Mouse (Mus musculus) kidney, embryonic 15.5 days (tissue): ENCODE data around the gene Cacnb4. TPM values are rescaled to one million over a fixed set of nuclear protein-coding genes. Genes with fewer than 3 reads are reported as not detected.

Experiments used
- ATAC-seq: fragments of 200-750 bp; cut with Nextera tagmentation; replicated peaks from 2 replicates; pipeline ENCODE4 v1.8.0; 2017; ENCODE audit warnings: moderate TSS enrichment; ENCODE audit not compliant: low FRiP score
- H3K27ac ChIP-seq: fragments of 300-500 bp; sonication (generic); 2 replicates; pipeline ENCODE4 v1.5.1; 2015; ENCODE audit warnings: mild to moderate bottlenecking, inconsistent platforms
- H3K27me3 ChIP-seq: fragments of 300-500 bp; sonication (generic); 2 replicates; pipeline ENCODE4 v1.6.1; 2015; ENCODE audit warnings: inconsistent platforms
- H3K36me3 ChIP-seq: fragments of 300-500 bp; sonication (generic); 2 replicates; pipeline ENCODE4 v1.6.1; 2015; ENCODE audit warnings: inconsistent platforms
- H3K4me1 ChIP-seq: fragments of 300-500 bp; sonication (generic); 2 replicates; pipeline ENCODE4 v1.6.1; 2015; ENCODE audit warnings: inconsistent platforms
- H3K4me2 ChIP-seq: fragments of 300-500 bp; sonication (generic); 2 replicates; pipeline ENCODE4 v1.6.1; 2015; ENCODE audit warnings: moderate library complexity, mild to moderate bottlenecking, inconsistent platforms
- H3K4me3 ChIP-seq: fragments of 300-500 bp; sonication (generic); replicated peaks from 2 replicates; pipeline ENCODE4 v1.5.1; 2015; ENCODE audit warnings: mild to moderate bottlenecking, inconsistent platforms
- H3K9ac ChIP-seq: fragments of 300-500 bp; sonication (generic); 2 replicates; pipeline ENCODE4 v1.6.1; 2015; ENCODE audit warnings: mild to moderate bottlenecking, inconsistent platforms
- H3K9me3 ChIP-seq: fragments of 300-500 bp; sonication (generic); replicated peaks from 2 replicates; pipeline ENCODE4 v1.6.1; 2016; ENCODE audit warnings: inconsistent platforms
- WGBS: fragments of 180-500 bp; shearing (Covaris S2); methylation state at CpG from one replicate; pipeline ENCODE4 v1.1.7; 2015; ENCODE audit warnings: mixed read lengths; 5-methylcytosine and 5-hydroxymethylcytosine counted together
- polyA plus RNA-seq: library from polyadenylated mRNA; unstranded; fragments of >200 nt; fragmentation: Nextera tagmentation; extraction: Ambion mirVana; gene quantifications from 2 replicates; pipeline ENCODE4 v1.2.1, GENCODE M21; 2015

Cacnb4 gene
- polyA plus RNA-seq, 1 experiment from 2014 or later, result 3.7 TPM

DNA sequence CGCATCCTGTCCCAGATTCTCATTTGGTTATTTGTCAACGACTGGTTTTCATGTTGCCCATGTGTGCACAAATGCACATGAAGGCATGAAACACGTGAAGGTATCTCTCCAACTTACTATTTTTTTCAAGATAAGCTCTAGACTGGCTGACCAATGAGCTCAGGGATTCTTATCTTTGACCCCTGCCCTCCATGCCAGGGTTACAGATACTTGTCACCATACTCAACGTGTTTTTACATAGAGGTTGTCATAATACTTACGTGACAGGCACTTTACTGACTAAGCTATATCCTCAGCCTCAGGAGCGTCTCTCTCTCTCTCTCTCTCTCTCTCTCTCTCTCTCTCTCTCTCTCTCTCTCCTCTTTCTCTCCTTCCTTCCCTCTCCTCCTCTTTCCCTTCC, 290.2 kb downstream of the Cacnb4 start:
- no peaks in the 10 kb centered on the region for H3K36me3 ChIP-seq
- H3K9ac ChIP-seq, result no peak overlapping the region
- H3K4me2 ChIP-seq, result peak overlapping the region; percentile 9; the same call in 1 of the 2 replicates
- peaks cover 6% of the 10 kb centered on the region; the same call in 1 of the 2 replicates for H3K4me1 ChIP-seq
- H3K27me3 ChIP-seq, result no peaks in the 10 kb centered on the region
- WGBS, result 79% methylated on average over 6 of the region's 6 CpGs
- no peak overlapping the region for H3K4me3 ChIP-seq
- H3K27ac ChIP-seq, result peak overlapping the region; percentile 57
- ATAC-seq, result no peak
- no peaks in the 10 kb centered on the region for H3K9me3 ChIP-seq

DNA sequence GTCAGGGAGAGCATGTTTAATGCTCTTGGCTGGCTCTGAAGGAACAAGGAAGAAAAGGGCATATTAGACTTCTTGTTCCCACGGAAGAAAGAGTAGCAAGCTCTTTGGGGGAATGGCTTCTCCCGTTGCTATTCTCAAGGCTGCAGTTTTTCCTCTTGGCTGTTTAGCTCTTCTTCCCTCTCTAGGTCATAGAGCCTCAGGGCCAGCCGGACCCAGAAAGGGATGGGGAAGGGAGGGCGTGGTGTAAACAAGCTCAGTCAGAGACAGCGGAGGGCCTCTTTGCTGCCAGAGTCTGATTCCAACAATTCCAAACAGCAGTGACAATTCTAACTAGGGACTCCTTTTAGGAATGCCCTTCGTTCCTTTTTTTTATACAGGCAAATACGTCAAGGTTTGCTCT, 290.6 kb downstream of the Cacnb4 start:
- ATAC-seq, result no peak
- Histone ChIP-seq H3K4me2 (peak overlapping the region; percentile 9), H3K4me1 (peaks cover 6% of the 10 kb centered on the region; the same call in 1 of the 2 replicates), H3K4me3 (no peak overlapping the region), H3K27me3 (no peaks in the 10 kb centered on the region), H3K27ac (peak overlapping the region; percentile 57), H3K36me3 (no peaks in the 10 kb centered on the region), H3K9me3 (no peaks in the 10 kb centered on the region), H3K9ac (no peak overlapping the region)
- whole genome bisulfite sequencing, result 41% methylated on average over 7 of the region's 7 CpGs

DNA sequence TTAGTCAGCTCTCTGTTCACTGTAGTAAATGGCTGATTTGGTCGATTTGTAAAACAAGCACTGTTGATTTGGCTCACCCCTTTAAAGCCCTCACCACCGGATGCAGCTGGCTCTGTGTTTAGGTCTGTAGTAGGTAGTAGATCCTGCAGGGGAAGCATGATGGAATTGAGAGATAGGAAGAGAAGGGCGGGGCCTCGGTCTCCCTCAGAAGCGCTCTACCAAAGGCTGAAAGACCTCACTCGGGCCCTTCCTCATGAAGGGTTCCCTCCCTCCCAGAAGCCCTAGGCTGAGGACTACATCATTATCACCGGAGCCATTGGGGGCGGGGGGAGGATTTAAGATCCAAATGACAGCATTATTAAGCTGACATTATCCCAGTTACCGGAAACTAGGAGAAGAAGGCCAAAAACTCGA, 297.8 kb downstream of the Cacnb4 start:
- no peaks in the 10 kb centered on the region for H3K9me3 ChIP-seq
- H3K27ac ChIP-seq, result no peak overlapping the region
- H3K36me3 ChIP-seq, result no peaks in the 10 kb centered on the region
- no peak overlapping the region for H3K9ac ChIP-seq
- no peak for ATAC-seq
- no peak overlapping the region for H3K4me3 ChIP-seq
- 64% methylated on average over 10 of the region's 10 CpGs for WGBS
- H3K27me3 ChIP-seq, result no peaks in the 10 kb centered on the region
- no peaks in the 10 kb centered on the region for H3K4me1 ChIP-seq
- no peak overlapping the region for H3K4me2 ChIP-seq

DNA sequence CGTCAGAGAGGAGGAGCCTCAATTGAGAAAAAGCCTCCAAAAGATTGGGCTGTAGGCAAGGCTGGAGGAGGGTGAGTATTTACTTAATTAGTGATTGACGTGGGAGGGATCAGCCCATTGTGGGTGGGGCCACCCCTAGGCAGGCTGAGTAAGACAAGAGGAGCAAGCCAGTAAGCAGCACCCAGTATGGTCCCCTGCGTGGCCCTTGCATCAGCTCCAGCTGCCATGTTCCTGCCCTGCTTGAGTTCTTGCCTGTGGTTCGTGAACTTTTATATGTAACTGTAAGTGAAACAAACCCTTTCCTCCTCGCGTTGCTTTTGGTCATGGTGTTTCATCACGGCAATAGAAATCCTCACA, 298.2 kb downstream of the Cacnb4 start, which contains the start of gene Neb:
Gene Neb, minus strand, starts transcription at position 27 of the 357 bp plus-strand sequence.
- Histone ChIP-seq H3K27me3 (no peaks in the 10 kb centered on the region), H3K4me3 (no peak within 1 kb of the TSS), H3K27ac (no peak within 1 kb of the TSS), H3K9ac (no peak within 1 kb of the TSS), H3K4me1 (no peaks in the 10 kb centered on the region), H3K36me3 (no peaks in the 10 kb centered on the region), H3K4me2 (no peak within 1 kb of the TSS), H3K9me3 (no peaks in the 10 kb centered on the region)
- ATAC-seq, result peak; percentile 62; the same call in 1 of the 2 replicates
- 64% methylated on average over 7 of the region's 7 CpGs for WGBS

Other genes starting within 250 kb of the Cacnb4 start
- 34.9 and 37.5 TPM in 2 replicates for gene Stam2, start 65.5 kb upstream of the Cacnb4 start, polyA plus RNA-seq
- gene Fmnl2, start 181.0 kb upstream of the Cacnb4 start, polyA plus RNA-seq, result 7.7 and 8.0 TPM in 2 replicates